Mouse (Mus musculus) kidney, postnatal 0 days (tissue): ENCODE data around the gene Prl2c3. TPM values are rescaled to one million over a fixed set of nuclear protein-coding genes. Genes with fewer than 3 reads are reported as not detected.
"Not testable (repeated sequence)": the region's sequence is repeated elsewhere in the genome, so short reads cannot be mapped to it uniquely, and the experiment has no call there.

Source experiments
- ATAC-seq: fragments of 200-750 bp; cut with Nextera tagmentation; replicated peaks from 2 replicates; pipeline ENCODE4 v1.8.0; 2017; ENCODE audit warnings: low read depth, moderate number of reproducible peaks, moderate TSS enrichment, moderate library complexity; ENCODE audit not compliant: low FRiP score
- DNase-seq: peaks from one replicate; pipeline ENCODE4 v3.0.0-alpha.2; 2016; ENCODE audit warnings: low spot score
- H3K27ac ChIP-seq: fragments of 300-500 bp; sonication (generic); 2 replicates; pipeline ENCODE4 v1.5.1; 2014; ENCODE audit warnings: mild to moderate bottlenecking
- H3K27me3 ChIP-seq: fragments of 300-500 bp; sonication (generic); 2 replicates; pipeline ENCODE4 v1.6.1; 2014; ENCODE audit warnings: low read length, mixed read lengths; ENCODE audit not compliant: insufficient read depth
- H3K36me3 ChIP-seq: fragments of 300-500 bp; sonication (generic); 2 replicates; pipeline ENCODE4 v1.6.1; 2014; ENCODE audit warnings: low read length, mixed read lengths; ENCODE audit not compliant: insufficient read depth
- H3K4me1 ChIP-seq: fragments of 300-500 bp; sonication (generic); replicated peaks from 2 replicates; pipeline ENCODE4 v1.6.1; 2014; ENCODE audit warnings: antibody characterized with exemption, low read length, mixed read lengths; ENCODE audit not compliant: insufficient read depth
- H3K4me2 ChIP-seq: fragments of 300-500 bp; sonication (generic); 2 replicates; pipeline ENCODE4 v1.6.1; 2014; ENCODE audit warnings: mild to moderate bottlenecking, low read length, moderate library complexity, mixed read lengths
- H3K4me3 ChIP-seq: fragments of 300-500 bp; sonication (generic); replicated peaks from 2 replicates; pipeline ENCODE4 v1.5.1; 2014; ENCODE audit warnings: low read depth, low read length
- H3K9ac ChIP-seq: fragments of 300-500 bp; sonication (generic); 2 replicates; pipeline ENCODE4 v1.6.1; 2014; ENCODE audit warnings: low read depth, low read length
- H3K9me3 ChIP-seq: fragments of 300-500 bp; sonication (generic); replicated peaks from 2 replicates; pipeline ENCODE4 v1.6.1; 2016; ENCODE audit warnings: low read length, inconsistent platforms, mixed read lengths
- CTCF ChIP-seq: IDR thresholded peaks from 2 replicates; pipeline ENCODE4 v1.5.1; 2016; ENCODE audit warnings: antibody characterized with exemption, low read depth, mild to moderate bottlenecking, moderate library complexity
- WGBS: fragments of 180-500 bp; shearing (Covaris S2); extraction: QIAGEN DNeasy Blood & Tissue Kit; methylation state at CpG from one replicate; pipeline ENCODE4 v1.1.7; 2014; 5-methylcytosine and 5-hydroxymethylcytosine counted together
- polyA plus RNA-seq: library from polyadenylated mRNA; unstranded; fragments of >200 nt; fragmentation: Nextera tagmentation; extraction: Ambion mirVana; gene quantifications from 2 replicates; pipeline ENCODE4 v1.2.1, GENCODE M21; 2015

Gene Prl2c3
- not detected in 2 replicates for polyA plus RNA-seq

DNA sequence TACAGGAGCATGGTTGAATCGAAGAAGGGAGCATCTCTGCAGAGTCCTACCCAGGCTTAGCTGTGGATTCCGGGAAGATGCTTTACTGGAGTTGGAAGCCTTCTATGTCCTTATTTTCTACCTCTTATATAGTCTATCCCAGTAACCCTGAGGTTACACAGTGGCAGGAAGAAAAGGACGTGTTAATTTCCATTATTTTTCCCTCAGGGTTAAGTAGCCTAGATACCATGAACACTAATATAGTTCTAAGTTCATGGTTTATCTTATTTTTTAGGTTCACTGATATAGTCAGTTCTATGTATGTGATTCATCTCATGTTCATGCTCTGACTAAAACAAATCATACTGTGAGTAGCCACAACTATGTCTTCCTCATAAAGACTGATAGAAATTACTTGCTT lies at the start of gene Prl2c3:
Prl2c3 (minus strand) TSS at position 101 of the 400 bp plus-strand sequence.
- 64% methylated on average over 3 of the region's 3 CpGs for WGBS
- not testable (repeated sequence) for H3K4me2 ChIP-seq, ATAC-seq, DNase-seq, H3K9ac ChIP-seq, H3K4me1 ChIP-seq, H3K36me3 ChIP-seq, H3K27ac ChIP-seq, H3K4me3 ChIP-seq, H3K27me3 ChIP-seq, H3K9me3 ChIP-seq

- ATAC-seq, H3K4me2 ChIP-seq, H3K27ac ChIP-seq, DNase-seq, H3K27me3 ChIP-seq, H3K9ac ChIP-seq, H3K4me3 ChIP-seq, H3K4me1 ChIP-seq, H3K36me3 ChIP-seq: not testable (repeated sequence)
- 76% methylated on average over 4 of the region's 4 CpGs for WGBS
- H3K9me3 ChIP-seq = 0 out of 2 replicates have a peak, but pooled peaks cover 11% of the 10 kb centered on the region
Observed at GRCm38 (mm10) chr13:12848254-12848653, 48.4 kb upstream of the Prl2c3 start.

GRCm38 (mm10) chr13:12844701-12845100 lies 44.8 kb upstream of the Prl2c3 start:
- peaks cover 12% of the 10 kb centered on the region; the same call in 1 of the 2 replicates for H3K9me3 ChIP-seq
- not testable (repeated sequence) for H3K4me2 ChIP-seq, H3K36me3 ChIP-seq, DNase-seq, H3K4me1 ChIP-seq, H3K27ac ChIP-seq, H3K4me3 ChIP-seq, H3K27me3 ChIP-seq, H3K9ac ChIP-seq
- 0 out of 2 replicates have a peak, but pooled peaks have one; percentile 33 for ATAC-seq
- WGBS = 89% methylated on average over 1 of the region's 1 CpGs

DNA sequence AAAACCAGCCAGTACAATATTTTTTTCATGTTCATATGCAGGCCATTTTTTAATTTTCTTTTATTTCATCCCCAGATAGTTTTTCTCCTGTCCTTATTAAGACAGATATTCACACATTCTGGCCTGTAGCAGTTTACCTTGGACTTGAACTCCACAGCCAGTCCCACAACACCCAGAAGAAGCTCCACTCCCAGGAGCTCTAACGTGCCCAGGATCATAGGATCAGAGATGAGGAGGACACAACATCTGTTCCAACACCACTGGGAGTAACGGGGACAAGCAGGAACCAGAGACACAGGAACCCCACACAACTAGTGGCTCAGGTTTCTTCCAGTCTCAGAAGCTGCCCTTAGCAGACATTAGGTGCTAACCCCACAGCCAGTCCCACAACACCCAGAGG lies 37.7 kb upstream of the Prl2c3 start:
- H3K36me3 ChIP-seq, ATAC-seq, H3K27me3 ChIP-seq, H3K27ac ChIP-seq, H3K4me2 ChIP-seq, H3K4me1 ChIP-seq, H3K9ac ChIP-seq, H3K4me3 ChIP-seq, DNase-seq, H3K9me3 ChIP-seq: not testable (repeated sequence)
- 65% methylated on average over 2 of the region's 2 CpGs for WGBS

- Histone ChIP-seq H3K27ac (no peak overlapping the region), H3K27me3 (no peaks in the 10 kb centered on the region), H3K4me3 (no peak overlapping the region), H3K9me3 (peaks cover 18% of the 10 kb centered on the region; the same call in 1 of the 2 replicates), H3K4me1 (no peaks in the 10 kb centered on the region), H3K4me2 (no peak overlapping the region), H3K9ac (no peak overlapping the region), H3K36me3 (no peaks in the 10 kb centered on the region)
- WGBS = 81% methylated on average over 2 of the region's 2 CpGs
- ATAC-seq (no peak), DNase-seq (no peak)
- no peak for TF ChIP-seq CTCF
Observed at GRCm38 (mm10) chr13:12831769-12832168, 31.9 kb upstream of the Prl2c3 start.

GRCm38 (mm10) chr13:12829031-12829430 lies 29.2 kb upstream of the Prl2c3 start:
- DNase-seq = no peak
- H3K4me1 ChIP-seq = no peaks in the 10 kb centered on the region
- H3K4me2 ChIP-seq = no peak overlapping the region
- no peaks in the 10 kb centered on the region for H3K27me3 ChIP-seq
- no peak overlapping the region for H3K4me3 ChIP-seq
- TF ChIP-seq CTCF = no peak
- no peak overlapping the region for H3K9ac ChIP-seq
- no peak overlapping the region for H3K27ac ChIP-seq
- no peak for ATAC-seq
- 84% methylated on average over 5 of the region's 5 CpGs for WGBS
- no peaks in the 10 kb centered on the region for H3K36me3 ChIP-seq
- peaks cover 21% of the 10 kb centered on the region for H3K9me3 ChIP-seq

DNA sequence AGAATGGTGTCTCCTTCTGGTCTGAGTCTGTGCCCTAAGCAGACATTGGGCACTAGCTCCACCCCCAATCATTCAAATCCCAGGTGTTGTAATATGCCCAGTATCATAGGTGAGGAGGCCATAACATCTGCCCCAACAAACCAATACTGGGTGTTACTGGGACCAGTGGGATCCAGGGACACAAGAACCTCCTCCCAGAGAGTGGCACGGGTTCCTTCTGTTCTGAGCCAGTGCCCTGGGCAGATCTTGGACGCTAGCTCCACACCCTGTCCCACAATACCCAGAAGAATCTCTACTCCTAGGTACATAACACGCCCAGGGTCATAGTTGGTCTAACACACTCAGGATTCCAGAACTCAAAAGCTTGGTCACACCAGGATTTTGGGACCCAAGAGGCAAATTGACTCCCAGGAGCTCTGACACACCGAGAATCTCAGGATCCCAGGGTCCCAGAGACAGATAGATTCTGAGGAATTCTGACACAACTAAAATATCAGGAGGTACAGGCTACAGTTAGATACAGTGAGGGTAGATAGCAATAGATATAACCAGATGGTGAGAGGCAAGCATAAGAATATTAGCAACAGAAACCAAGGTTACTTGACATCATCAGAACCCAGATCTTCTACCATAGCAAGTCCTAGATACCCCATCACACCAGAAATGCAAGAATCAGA lies 24.8 kb upstream of the Prl2c3 start:
- peaks cover 16% of the 10 kb centered on the region for H3K9me3 ChIP-seq
- WGBS = 70% methylated on average over 4 of the region's 4 CpGs
- not testable (repeated sequence) for H3K27me3 ChIP-seq, H3K36me3 ChIP-seq, H3K4me1 ChIP-seq, H3K27ac ChIP-seq, H3K4me3 ChIP-seq, DNase-seq, H3K9ac ChIP-seq, H3K4me2 ChIP-seq
- ATAC-seq = peak; percentile 59

- not testable (repeated sequence) for H3K9me3 ChIP-seq, H3K4me1 ChIP-seq, H3K4me3 ChIP-seq, H3K4me2 ChIP-seq, H3K27ac ChIP-seq, DNase-seq, H3K36me3 ChIP-seq, ATAC-seq, H3K27me3 ChIP-seq, H3K9ac ChIP-seq
- WGBS = 84% methylated on average over 5 of the region's 5 CpGs
Observed at GRCm38 (mm10) chr13:12813734-12814424, 14.0 kb upstream of the Prl2c3 start.
